Mouse (Mus musculus) forebrain, postnatal 0 days (tissue): ENCODE data around the gene Ywhae. TPM values are rescaled to one million over a fixed set of nuclear protein-coding genes. Genes with fewer than 3 reads are reported as not detected.

Experiments used
- ATAC-seq: fragments of 200-750 bp; cut with Nextera tagmentation; 2 replicates; pipeline ENCODE4 v1.8.0; 2017; ENCODE audit warnings: mild to moderate bottlenecking, moderate library complexity
- DNase-seq: peaks from one replicate; pipeline ENCODE4 v3.0.0-alpha.2; 2015
- H3K27ac ChIP-seq: fragments of 300-500 bp; sonication (generic); 2 replicates; pipeline ENCODE4 v1.5.1; 2014; ENCODE audit warnings: low read depth, mild to moderate bottlenecking, antibody characterized with exemption, low read length, moderate library complexity, mixed read lengths
- H3K27me3 ChIP-seq: fragments of 300-500 bp; sonication (generic); 2 replicates; pipeline ENCODE4 v1.6.1; 2014; ENCODE audit warnings: mild to moderate bottlenecking, low read length, mixed read lengths; ENCODE audit not compliant: insufficient read depth
- H3K36me3 ChIP-seq: fragments of 300-500 bp; sonication (generic); 2 replicates; pipeline ENCODE4 v1.6.1; 2014; ENCODE audit warnings: mild to moderate bottlenecking, moderate library complexity; ENCODE audit not compliant: insufficient read depth
- H3K4me1 ChIP-seq: fragments of 300-500 bp; sonication (generic); 2 replicates; pipeline ENCODE4 v1.6.1; 2014; ENCODE audit warnings: antibody characterized with exemption; ENCODE audit not compliant: insufficient read depth
- H3K4me2 ChIP-seq: fragments of 300-500 bp; sonication (generic); 2 replicates; pipeline ENCODE4 v1.6.1; 2014; ENCODE audit warnings: low read depth, mild to moderate bottlenecking, moderate library complexity
- H3K4me3 ChIP-seq: fragments of 300-500 bp; sonication (generic); 2 replicates; pipeline ENCODE4 v1.5.1; 2014; ENCODE audit warnings: low read depth, low read length, mixed read lengths
- H3K9ac ChIP-seq: fragments of 300-500 bp; sonication (generic); 2 replicates; pipeline ENCODE4 v1.6.1; 2014; ENCODE audit warnings: mild to moderate bottlenecking
- H3K9me3 ChIP-seq: fragments of 300-500 bp; sonication (generic); 2 replicates; pipeline ENCODE4 v1.6.1; 2016; ENCODE audit warnings: low read length
- CTCF ChIP-seq: sonication (generic); IDR thresholded peaks from 2 replicates; pipeline ENCODE4 v1.5.1; 2016; ENCODE audit warnings: antibody characterized with exemption, control low read depth, low read depth
- WGBS: fragments of 180-500 bp; shearing (Covaris S2); extraction: QIAGEN DNeasy Blood & Tissue Kit; methylation state at CpG from one replicate; pipeline ENCODE4 v1.1.7; 2014; 5-methylcytosine and 5-hydroxymethylcytosine counted together
- polyA plus RNA-seq: library from polyadenylated mRNA; unstranded; fragments of >200 nt; fragmentation: Nextera tagmentation; extraction: Ambion mirVana; gene quantifications from 2 replicates; pipeline ENCODE4 v1.2.1, GENCODE M21; 2015
- total RNA-seq: library from RNA; depleted of rRNA; stranded (reverse); fragments of >200 nt; gene quantifications from 2 replicates; pipeline ENCODE4 v1.2.3, GENCODE M21; 2014; rRNA removed

Ywhae gene
- 309 and 330 TPM in 2 replicates for total RNA-seq
- polyA plus RNA-seq: 1,517 and 1,700 TPM in 2 replicates

- H3K36me3 ChIP-seq: no peaks in the 10 kb centered on the region
- peak; percentile 96 for ATAC-seq
- peak within 1 kb of the TSS; percentile 99 for H3K27ac ChIP-seq
- no peaks in the 10 kb centered on the region for H3K27me3 ChIP-seq
- H3K4me1 ChIP-seq: peaks cover 32% of the 10 kb centered on the region
- H3K9ac ChIP-seq: peak within 1 kb of the TSS; percentile 99
- peak within 1 kb of the TSS; percentile 73 for H3K4me2 ChIP-seq
- no peaks in the 10 kb centered on the region for H3K9me3 ChIP-seq
- TF ChIP-seq CTCF: 0 out of 2 replicates have a peak, but pooled peaks have one; percentile 4
- WGBS: under 1% methylated on average over 75 of the region's 76 CpGs
- H3K4me3 ChIP-seq: peak within 1 kb of the TSS; percentile 84
- DNase-seq: peak; percentile 97
Observed at GRCm38 (mm10) chr11:75732434-75733226, at the start of gene Ywhae. Gene Ywhae (plus strand): TSS chr11:75732869.

GRCm38 (mm10) chr11:75684462-75684861 lies 48.2 kb upstream of the Ywhae start:
- Histone ChIP-seq H3K9me3 (no peaks in the 10 kb centered on the region), H3K27ac (no peak overlapping the region), H3K4me2 (no peak overlapping the region), H3K9ac (no peak overlapping the region), H3K4me1 (peaks cover 16% of the 10 kb centered on the region), H3K36me3 (peaks cover 8% of the 10 kb centered on the region), H3K4me3 (no peak overlapping the region), H3K27me3 (no peaks in the 10 kb centered on the region)
- no peak for DNase-seq
- ATAC-seq: no peak
- 0 out of 2 replicates have a peak, but pooled peaks have one; percentile 8 for TF ChIP-seq CTCF
- 93% methylated on average over 5 of the region's 5 CpGs for WGBS

- no peak for ATAC-seq
- Histone ChIP-seq H3K36me3 (peaks cover 8% of the 10 kb centered on the region), H3K9me3 (no peaks in the 10 kb centered on the region), H3K27me3 (no peaks in the 10 kb centered on the region), H3K27ac (no peak overlapping the region), H3K4me3 (no peak overlapping the region), H3K4me2 (no peak overlapping the region), H3K4me1 (peaks cover 16% of the 10 kb centered on the region), H3K9ac (no peak overlapping the region)
- WGBS: 82% methylated on average over 2 of the region's 2 CpGs
- TF ChIP-seq CTCF: no peak
- DNase-seq: no peak
Observed at GRCm38 (mm10) chr11:75684956-75685355, 47.7 kb upstream of the Ywhae start.

GRCm38 (mm10) chr11:75687343-75687993 lies 45.2 kb upstream of the Ywhae start:
- H3K9me3 ChIP-seq: no peaks in the 10 kb centered on the region
- peaks cover 14% of the 10 kb centered on the region for H3K36me3 ChIP-seq
- no peak overlapping the region for H3K9ac ChIP-seq
- ATAC-seq: no peak
- DNase-seq: no peak
- TF ChIP-seq CTCF: no peak
- no peak overlapping the region for H3K4me2 ChIP-seq
- no peaks in the 10 kb centered on the region for H3K4me1 ChIP-seq
- 88% methylated on average over 2 of the region's 2 CpGs for WGBS
- H3K4me3 ChIP-seq: no peak overlapping the region
- H3K27me3 ChIP-seq: no peaks in the 10 kb centered on the region
- H3K27ac ChIP-seq: no peak overlapping the region

GRCm38 (mm10) chr11:75688132-75688531 lies 44.5 kb upstream of the Ywhae start:
- H3K9me3 ChIP-seq: no peaks in the 10 kb centered on the region
- H3K4me2 ChIP-seq: no peak overlapping the region
- peaks cover 13% of the 10 kb centered on the region for H3K36me3 ChIP-seq
- no peak overlapping the region for H3K27ac ChIP-seq
- no peak overlapping the region for H3K4me3 ChIP-seq
- TF ChIP-seq CTCF: no peak
- WGBS: 87% methylated on average over 2 of the region's 2 CpGs
- DNase-seq (no peak), ATAC-seq (no peak)
- H3K27me3 ChIP-seq: no peaks in the 10 kb centered on the region
- no peaks in the 10 kb centered on the region for H3K4me1 ChIP-seq
- H3K9ac ChIP-seq: no peak overlapping the region

- no peak overlapping the region for H3K4me2 ChIP-seq
- H3K4me3 ChIP-seq: no peak overlapping the region
- H3K9ac ChIP-seq: no peak overlapping the region
- ATAC-seq: no peak
- no peaks in the 10 kb centered on the region for H3K9me3 ChIP-seq
- 84% methylated on average over 1 of the region's 1 CpGs for WGBS
- H3K4me1 ChIP-seq: no peaks in the 10 kb centered on the region
- H3K27ac ChIP-seq: no peak overlapping the region
- peaks cover 21% of the 10 kb centered on the region for H3K36me3 ChIP-seq
- no peak for TF ChIP-seq CTCF
- H3K27me3 ChIP-seq: no peaks in the 10 kb centered on the region
- no peak for DNase-seq
Observed at GRCm38 (mm10) chr11:75689977-75690376, 42.7 kb upstream of the Ywhae start.

- Histone ChIP-seq H3K4me1 (no peaks in the 10 kb centered on the region), H3K9me3 (no peaks in the 10 kb centered on the region), H3K4me2 (no peak overlapping the region), H3K27ac (no peak overlapping the region), H3K4me3 (no peak overlapping the region), H3K27me3 (no peaks in the 10 kb centered on the region), H3K9ac (no peak overlapping the region), H3K36me3 (peaks cover 21% of the 10 kb centered on the region)
- DNase-seq (no peak), ATAC-seq (no peak)
- TF ChIP-seq CTCF: no peak
Observed at GRCm38 (mm10) chr11:75691047-75691446, 41.6 kb upstream of the Ywhae start.
